Mouse (Mus musculus) bone marrow, adult 2 months (tissue): ENCODE measurements at regions not wholly inside any gene's neighbourhood (a gene's known extent, or its start where the extent isn't known, plus 50 kb on each side); places are given as distances from the start of the nearest gene placed in this dataset.

ENCODE experiments used
- H3K27ac ChIP-seq: fragments of 200-500 bp; 2 replicates; pipeline ENCODE4 v1.5.1; 2012; ENCODE audit warnings: low read depth, mild to moderate bottlenecking, control low read depth, inconsistent platforms, low read length; ENCODE audit not compliant: control insufficient read depth, poor library complexity, insufficient read depth
- H3K4me1 ChIP-seq: fragments of 200-500 bp; 2 replicates; pipeline ENCODE4 v1.6.1; 2011; ENCODE audit warnings: low read length; ENCODE audit not compliant: control insufficient read depth, insufficient read depth
- H3K4me3 ChIP-seq: fragments of 200-500 bp; replicated peaks from 2 replicates; pipeline ENCODE3; 2011; ENCODE audit warnings: mild to moderate bottlenecking, low read depth, low read length, control low read depth; ENCODE audit not compliant: control insufficient read depth
- CTCF ChIP-seq: fragments of 200-500 bp; IDR thresholded peaks from 2 replicates; pipeline ENCODE4 v1.5.1; 2011; ENCODE audit warnings: low read length, control low read depth; ENCODE audit not compliant: control insufficient read depth, insufficient read depth
- POLR2A ChIP-seq: fragments of 200-500 bp; IDR thresholded peaks from 2 replicates; pipeline ENCODE4 v1.6.1; 2011; ENCODE audit warnings: low read depth, mild to moderate bottlenecking, control low read depth, low read length, borderline replicate concordance; ENCODE audit not compliant: control insufficient read depth
- WGBS: fragments of 180-500 bp; shearing (Covaris S2); methylation state at CpG from one replicate; pipeline ENCODE4 v1.1.7; 2018; 5-methylcytosine and 5-hydroxymethylcytosine counted together

DNA sequence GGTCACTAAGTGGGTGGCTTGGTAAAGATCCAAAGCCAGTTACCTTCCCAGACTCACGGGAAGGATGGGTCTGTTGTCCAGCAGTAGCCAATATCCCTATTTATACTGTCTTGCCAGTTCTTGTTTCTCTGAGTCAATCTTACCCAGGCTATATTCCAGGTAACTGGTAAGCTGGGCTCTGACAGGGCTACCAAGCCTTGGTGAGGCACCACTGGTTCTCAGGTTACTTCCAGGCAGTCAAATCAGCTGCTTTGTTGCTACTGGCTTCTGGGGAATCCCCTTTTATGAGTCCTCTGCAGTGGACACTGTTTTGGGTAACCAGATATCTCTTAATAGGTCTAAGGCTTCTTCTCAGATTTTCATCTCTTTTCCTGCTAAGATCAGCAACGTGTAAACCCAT lies 178.8 kb upstream of the Nampt start:
- H3K27ac ChIP-seq, result no peak overlapping the region
- H3K4me1 ChIP-seq, result no peaks in the 10 kb centered on the region
- WGBS, result 66% methylated on average over 2 of the region's 2 CpGs
- no peak overlapping the region for H3K4me3 ChIP-seq
- no peak for TF ChIP-seq CTCF
- TF ChIP-seq POLR2A, result no peak

DNA sequence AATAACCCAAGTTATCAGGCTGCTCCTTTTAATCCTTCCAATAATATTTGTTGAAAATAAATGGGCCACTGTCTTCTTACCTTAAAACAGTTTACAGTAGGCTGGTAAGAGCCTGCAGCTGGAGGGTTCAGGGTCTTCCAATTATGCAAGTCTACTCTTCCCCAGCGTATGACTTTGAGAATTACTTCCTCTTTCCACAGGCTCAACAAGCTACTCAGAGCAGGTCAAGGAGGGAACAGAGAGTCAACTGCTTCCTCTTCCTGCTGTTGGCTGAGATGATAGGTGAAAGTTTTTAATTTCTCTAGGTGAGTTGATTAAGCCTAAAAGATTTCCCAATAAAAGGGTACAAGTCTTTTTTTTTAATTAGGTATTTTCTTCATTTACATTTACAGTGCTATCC lies 176.9 kb upstream of the Nampt start:
- no peaks in the 10 kb centered on the region for H3K4me1 ChIP-seq
- TF ChIP-seq CTCF, result no peak
- no peak for TF ChIP-seq POLR2A
- WGBS, result 2% methylated on average over 1 of the region's 1 CpGs
- H3K4me3 ChIP-seq, result no peak overlapping the region
- no peak overlapping the region for H3K27ac ChIP-seq

DNA sequence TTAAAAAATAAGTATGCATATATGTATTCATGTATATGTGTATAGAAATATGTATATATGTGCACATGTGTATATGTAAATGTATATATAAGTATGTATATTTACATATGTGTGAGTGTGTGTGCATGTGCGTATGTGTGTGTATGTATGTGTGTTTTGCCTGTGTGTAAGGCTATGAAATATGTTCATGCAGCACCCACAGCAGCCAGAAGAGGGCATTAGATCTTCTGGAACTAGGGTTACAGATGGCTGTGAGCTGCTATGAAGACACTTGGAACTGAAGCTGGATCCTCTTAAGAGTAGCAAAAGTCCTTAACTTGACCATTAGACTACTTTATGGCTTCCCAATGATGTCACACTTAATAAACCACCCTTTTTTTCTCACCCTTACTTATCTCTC lies 166.2 kb upstream of the Nampt start:
- no peaks in the 10 kb centered on the region for H3K4me1 ChIP-seq
- H3K27ac ChIP-seq, result no peak overlapping the region
- WGBS, result 89% methylated on average over 1 of the region's 1 CpGs
- TF ChIP-seq POLR2A, result no peak
- no peak for TF ChIP-seq CTCF
- no peak overlapping the region for H3K4me3 ChIP-seq

DNA sequence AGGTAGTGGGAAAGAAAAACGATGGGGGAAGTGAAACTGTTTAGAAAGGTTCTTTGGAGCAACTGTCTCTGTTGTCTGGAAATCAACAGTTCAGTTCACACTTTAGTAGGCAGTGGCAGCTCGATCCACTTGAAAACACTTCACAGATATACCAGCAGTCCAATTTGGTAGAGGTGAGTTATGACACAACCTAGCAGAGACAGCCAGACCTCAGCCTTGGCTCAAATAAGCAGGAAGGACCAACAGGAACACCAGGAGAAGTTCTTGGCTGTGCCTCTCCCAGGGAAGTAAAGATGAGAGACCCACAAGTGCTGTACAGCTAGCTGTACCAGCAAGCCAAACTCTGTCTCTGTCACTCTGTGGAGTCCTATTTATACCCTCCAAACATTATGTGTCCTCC lies 163.2 kb upstream of the Nampt start:
- no peaks in the 10 kb centered on the region for H3K4me1 ChIP-seq
- no peak overlapping the region for H3K4me3 ChIP-seq
- no peak for TF ChIP-seq POLR2A
- TF ChIP-seq CTCF, result no peak
- 24% methylated on average over 2 of the region's 2 CpGs for WGBS
- H3K27ac ChIP-seq, result no peak overlapping the region

DNA sequence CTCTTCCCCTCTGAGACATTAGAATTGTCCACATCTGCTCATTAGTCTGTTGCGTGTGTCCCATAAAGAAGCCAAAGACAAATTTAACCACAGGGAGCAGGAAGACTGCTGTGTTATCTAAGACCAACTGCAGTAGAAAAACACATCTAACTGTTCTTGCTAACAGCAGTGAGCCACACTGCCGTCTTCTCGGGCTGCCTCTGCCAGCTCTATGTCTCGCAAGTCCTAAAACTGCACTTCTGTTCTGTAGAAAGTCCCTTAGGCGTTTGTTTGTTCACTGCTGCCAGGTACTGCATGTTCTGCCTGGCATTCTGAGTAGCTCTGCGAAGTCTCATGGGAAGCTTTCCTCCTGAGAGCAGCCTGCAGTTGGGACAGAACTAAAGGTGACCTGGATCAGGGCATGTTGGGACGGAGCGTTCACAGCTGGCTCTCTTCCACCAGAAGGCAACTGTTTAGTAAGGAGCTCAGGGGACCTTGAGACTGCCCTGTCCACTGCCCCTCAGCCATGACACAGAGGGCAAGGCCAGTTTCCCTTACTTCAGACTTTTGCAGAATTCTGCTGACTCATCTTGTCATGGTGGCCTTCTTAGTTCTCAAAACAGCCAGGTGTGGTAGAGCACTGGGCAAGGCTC lies 157.4 kb upstream of the Nampt start:
- Histone ChIP-seq H3K4me1 (no peaks in the 10 kb centered on the region), H3K27ac (no peak overlapping the region), H3K4me3 (no peak overlapping the region)
- 67% methylated on average over 8 of the region's 8 CpGs for WGBS
- TF ChIP-seq POLR2A (no peak), CTCF (no peak)

DNA sequence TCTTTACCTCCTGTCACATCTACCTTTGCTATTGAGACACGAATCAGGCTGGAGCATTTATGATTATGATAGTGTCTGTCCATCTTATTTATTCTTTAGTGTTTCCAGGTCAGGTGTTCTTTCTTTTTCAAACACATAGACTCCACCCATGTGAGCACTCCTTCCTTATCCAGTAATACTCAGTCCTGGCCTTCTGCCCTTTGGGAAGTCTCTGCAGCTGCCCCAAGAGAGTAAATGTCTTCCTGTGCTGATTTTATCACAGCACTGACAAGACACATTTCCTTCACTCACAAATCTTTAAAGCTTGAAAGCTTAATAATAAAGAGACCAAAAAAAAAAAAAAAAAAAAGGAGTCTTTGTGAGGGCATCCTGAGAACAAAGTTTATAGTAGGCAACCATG lies 153.3 kb upstream of the Nampt start:
- WGBS, result 71% methylated on average over 1 of the region's 1 CpGs
- Histone ChIP-seq H3K27ac (no peak overlapping the region), H3K4me1 (no peaks in the 10 kb centered on the region), H3K4me3 (no peak overlapping the region)
- no peak for TF ChIP-seq CTCF
- TF ChIP-seq POLR2A, result no peak

DNA sequence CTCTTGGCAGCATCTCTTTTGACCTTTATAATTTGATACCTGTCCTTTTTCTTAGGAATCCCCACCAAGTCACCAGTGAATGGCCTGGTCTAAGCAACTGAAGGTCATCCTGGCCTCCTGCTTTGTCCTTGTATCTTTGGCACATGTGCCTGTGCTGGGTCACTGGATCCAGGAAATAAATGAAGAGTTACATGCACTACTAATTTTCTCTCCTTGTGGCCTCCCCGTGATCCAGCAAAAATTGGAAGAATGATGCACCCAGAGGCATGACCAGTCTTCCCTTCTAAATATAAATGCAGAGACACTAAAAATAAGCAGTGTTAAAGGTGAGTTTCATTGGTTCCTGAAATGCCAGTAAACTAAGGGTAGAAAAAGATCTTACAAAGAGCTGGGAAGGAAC lies 141.4 kb upstream of the Nampt start:
- TF ChIP-seq POLR2A, result no peak
- TF ChIP-seq CTCF, result no peak
- 68% methylated on average over 1 of the region's 1 CpGs for WGBS

DNA sequence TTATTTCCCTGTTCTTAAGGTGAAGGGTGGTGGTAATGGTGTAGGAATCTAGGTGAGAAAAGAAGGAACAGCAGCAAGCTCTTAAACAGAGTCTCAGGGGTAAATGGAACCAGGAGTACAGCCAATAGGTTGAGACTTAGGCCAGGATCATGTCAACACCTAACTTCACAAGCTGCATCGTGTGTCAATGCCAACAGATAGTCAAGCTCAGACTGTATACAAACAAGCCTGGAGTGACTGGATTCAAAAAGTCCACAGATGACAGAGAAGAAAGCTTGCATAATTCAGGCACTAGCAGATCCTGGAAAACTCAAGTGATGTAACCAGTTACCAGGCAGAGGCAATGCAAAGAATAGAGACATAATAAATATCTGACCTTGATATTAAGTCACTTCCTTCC lies 140.6 kb upstream of the Nampt start:
- TF ChIP-seq CTCF (no peak), POLR2A (no peak)
- no peaks in the 10 kb centered on the region for H3K4me1 ChIP-seq
- WGBS, result 78% methylated on average over 1 of the region's 1 CpGs
- no peak overlapping the region for H3K27ac ChIP-seq
- H3K4me3 ChIP-seq, result no peak overlapping the region

More for the DNA sequence above, 141.4 kb upstream of the Nampt start:
- Histone ChIP-seq H3K4me1 (no peaks in the 10 kb centered on the region), H3K4me3 (no peak overlapping the region), H3K27ac (no peak overlapping the region)

DNA sequence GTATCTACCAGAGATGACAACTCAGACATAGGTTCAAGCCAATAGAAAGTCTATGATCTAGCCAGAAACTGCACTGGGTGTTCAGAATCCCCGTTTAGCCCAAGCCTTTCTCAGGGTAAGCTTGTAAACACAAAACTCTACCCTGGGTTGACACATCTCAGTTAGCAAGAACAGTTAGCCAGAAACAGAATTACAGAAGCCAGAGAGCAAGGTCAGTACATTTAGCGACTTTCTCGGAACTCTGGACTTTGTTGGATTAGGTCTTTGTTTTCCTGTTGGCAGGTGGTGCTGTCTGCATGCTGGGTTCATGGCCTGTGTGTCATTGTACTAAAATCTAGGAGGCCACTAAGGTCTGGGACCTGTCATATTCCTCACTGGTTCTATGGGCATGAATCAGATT lies 137.4 kb upstream of the Nampt start:
- 81% methylated on average over 3 of the region's 3 CpGs for WGBS

More for the DNA sequence above, 137.4 kb upstream of the Nampt start:
- TF ChIP-seq POLR2A (no peak), CTCF (no peak)
- Histone ChIP-seq H3K4me1 (no peaks in the 10 kb centered on the region), H3K4me3 (no peak overlapping the region), H3K27ac (no peak overlapping the region)
